Mouse (Mus musculus) G1E (cell line): ENCODE results near the gene Gpc6. TPM values are rescaled to one million over a fixed set of nuclear protein-coding genes. Genes with fewer than 3 reads are reported as not detected.

Experiments
- ATAC-seq: 2 replicates; pipeline ENCODE4 v1.8.0; 2016; ENCODE audit warnings: mild to moderate bottlenecking; ENCODE audit not compliant: insufficient number of reproducible peaks, poor library complexity, low FRiP score, severe bottlenecking; ENCODE audit errors: extremely low read depth
- DNase-seq: peaks from one replicate; pipeline ENCODE4 v3.0.0; 2012; ENCODE audit warnings: low spot score
- H3K27me3 ChIP-seq: 2 replicates; pipeline ENCODE4 v1.6.1; 2012; ENCODE audit warnings: mild to moderate bottlenecking, low read length, inconsistent platforms; ENCODE audit not compliant: insufficient read depth
- H3K36me3 ChIP-seq: replicated peaks from 2 replicates; pipeline ENCODE3; 2012; ENCODE audit warnings: mild to moderate bottlenecking, inconsistent platforms
- H3K4me1 ChIP-seq: 2 replicates; pipeline ENCODE4 v1.6.1; 2012; ENCODE audit warnings: low read depth, low read length, inconsistent platforms, mixed read lengths; ENCODE audit not compliant: insufficient read depth
- H3K4me3 ChIP-seq: 2 replicates; pipeline ENCODE4 v1.5.1; 2012; ENCODE audit warnings: low read depth, mild to moderate bottlenecking, inconsistent platforms, low read length, moderate library complexity, mixed read lengths
- H3K9me3 ChIP-seq: replicated peaks from 2 replicates; pipeline ENCODE4 v1.6.1; 2012; ENCODE audit warnings: inconsistent platforms
- CTCF ChIP-seq: IDR thresholded peaks from 2 replicates; pipeline ENCODE4 v1.5.1; 2012; ENCODE audit warnings: low read depth, low read length, inconsistent platforms, mixed read lengths
- GATA1 ChIP-seq: IDR thresholded peaks from 2 replicates; pipeline ENCODE4 v1.6.1; 2012; ENCODE audit warnings: borderline replicate concordance, low read length, inconsistent platforms, mixed read lengths
- GATA2 ChIP-seq: IDR thresholded peaks from 2 replicates; pipeline ENCODE4 v1.6.1; 2012; ENCODE audit warnings: low read depth, low read length, inconsistent platforms, borderline replicate concordance
- POLR2AphosphoS5 ChIP-seq: IDR thresholded peaks from 2 replicates; pipeline ENCODE4 v1.6.1; 2012; ENCODE audit warnings: low read depth, low read length, inconsistent platforms; ENCODE audit not compliant: insufficient replicate concordance
- TAL1 ChIP-seq: conservative IDR thresholded peaks from 2 replicates; pipeline ENCODE4 v1.6.1; 2012; ENCODE audit warnings: low read depth, low read length, inconsistent platforms, mixed read lengths
- polyA plus RNA-seq: library from polyadenylated mRNA; stranded (reverse); fragments of >175 nt; gene quantifications from 2 replicates; pipeline ENCODE4 v1.2.3, GENCODE M21; 2012
- total RNA-seq, 2 experiments: library from RNA; stranded (forward) in 1 of 2; stranded (reverse) in 1 of 2; fragments of 200-1000 nt in 1 of 2; fragments of >200 nt in 1 of 2; fragmentation: Nextera tagmentation in 1 of 2; gene quantifications; 2 replicates each; pipeline ENCODE4 v1.2.3; 2014 to 2017

Gpc6 gene
- total and polyA plus RNA-seq, 3 experiments = 0.22 TPM; not detected in 2

DNA sequence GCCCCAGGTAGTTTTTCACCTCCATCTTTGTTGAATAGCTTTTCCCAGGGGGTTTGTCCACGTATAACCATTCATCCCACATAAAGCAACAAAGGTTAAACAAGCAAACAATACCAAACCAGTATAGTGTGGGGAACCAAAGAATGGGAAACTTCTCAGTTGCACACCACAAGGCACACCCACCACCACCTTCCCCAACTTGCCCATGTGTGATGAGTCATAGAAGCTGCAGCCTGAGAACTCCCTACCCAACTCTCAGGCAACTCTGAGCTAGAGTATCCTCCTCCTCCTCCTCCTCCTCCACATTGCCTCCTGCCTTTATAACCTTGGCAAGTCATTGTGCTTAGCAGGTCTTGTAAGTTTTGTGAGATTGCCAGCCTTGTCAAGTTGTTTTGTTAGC lies 718.0 kb downstream of the Gpc6 start:
- H3K27me3 ChIP-seq = no peaks in the 10 kb centered on the region
- H3K36me3 ChIP-seq = no peaks in the 10 kb centered on the region
- H3K4me1 ChIP-seq = no peaks in the 10 kb centered on the region
- ATAC-seq = no peak
- H3K4me3 ChIP-seq = no peak overlapping the region
- no peak for DNase-seq
- H3K9me3 ChIP-seq = peaks cover 28% of the 10 kb centered on the region
- TF ChIP-seq CTCF (no peak), GATA1 (no peak), GATA2 (no peak), TAL1 (no peak), POLR2AphosphoS5 (no peak)

DNA sequence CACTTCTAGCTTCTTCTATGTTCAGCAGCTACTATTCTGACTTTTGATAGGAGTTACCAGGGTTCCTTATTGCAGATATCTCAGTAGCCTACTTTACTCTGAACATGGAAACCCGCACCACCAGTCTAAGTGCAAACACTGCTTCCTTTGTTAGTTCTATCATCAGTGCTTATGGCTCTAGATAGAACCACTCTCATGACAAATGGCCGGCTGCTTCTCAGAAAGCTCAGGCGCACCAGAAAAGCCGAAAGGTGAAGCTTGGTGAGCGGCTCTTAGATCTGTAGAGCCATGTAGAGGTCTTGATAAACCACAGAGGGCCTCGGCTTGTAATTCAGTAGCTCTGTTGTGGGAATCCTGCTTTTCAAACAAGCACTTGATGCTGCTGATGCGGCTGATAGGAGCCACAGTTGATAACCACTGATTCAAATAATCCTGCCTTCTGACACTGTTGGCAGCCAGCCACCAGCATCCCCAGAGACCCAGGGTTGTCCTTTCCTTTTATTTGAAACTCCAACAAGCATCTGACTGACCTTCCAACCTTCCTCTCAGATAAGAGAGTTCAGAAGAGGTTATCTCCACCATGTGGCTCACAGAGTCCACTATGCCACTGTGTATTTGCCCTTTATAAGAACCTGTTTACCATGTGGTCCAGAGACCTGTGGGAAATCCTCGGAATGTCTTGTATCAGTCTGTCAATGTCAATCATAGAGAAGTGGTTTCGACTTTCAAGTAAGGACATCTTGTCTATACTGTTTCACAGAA lies 723.3 kb downstream of the Gpc6 start:
- TF ChIP-seq POLR2AphosphoS5 (no peak), GATA2 (no peak), CTCF (no peak), GATA1 (no peak), TAL1 (no peak)
- ATAC-seq = no peak
- Histone ChIP-seq H3K4me1 (no peaks in the 10 kb centered on the region), H3K27me3 (no peaks in the 10 kb centered on the region), H3K9me3 (peaks cover 38% of the 10 kb centered on the region), H3K36me3 (no peaks in the 10 kb centered on the region), H3K4me3 (no peak overlapping the region)
- DNase-seq = no peak

DNA sequence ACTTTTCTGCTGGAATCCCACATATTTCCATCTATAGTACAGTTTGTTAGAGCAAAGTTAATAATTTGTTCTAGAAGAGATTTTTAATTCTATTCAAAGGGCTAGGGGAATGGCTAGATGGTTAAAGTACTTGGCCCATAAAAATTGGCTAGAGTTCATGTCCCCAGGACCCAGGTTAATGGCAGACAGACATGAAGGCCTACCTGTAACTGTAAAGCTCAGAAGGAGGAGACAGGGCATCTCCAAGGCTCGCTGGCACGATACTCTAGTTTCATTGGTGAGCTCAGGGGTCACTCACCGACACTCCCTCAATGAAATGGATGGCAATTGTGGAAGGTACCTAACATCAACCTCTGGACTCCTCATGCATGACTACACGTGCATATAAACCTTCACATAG lies 725.0 kb downstream of the Gpc6 start:
- H3K4me3 ChIP-seq = no peak overlapping the region
- TF ChIP-seq CTCF = no peak
- TF ChIP-seq GATA1 = no peak
- H3K27me3 ChIP-seq = no peaks in the 10 kb centered on the region
- DNase-seq (no peak), ATAC-seq (no peak)
- peaks cover 44% of the 10 kb centered on the region for H3K9me3 ChIP-seq
- no peaks in the 10 kb centered on the region for H3K36me3 ChIP-seq
- H3K4me1 ChIP-seq = no peaks in the 10 kb centered on the region

DNA sequence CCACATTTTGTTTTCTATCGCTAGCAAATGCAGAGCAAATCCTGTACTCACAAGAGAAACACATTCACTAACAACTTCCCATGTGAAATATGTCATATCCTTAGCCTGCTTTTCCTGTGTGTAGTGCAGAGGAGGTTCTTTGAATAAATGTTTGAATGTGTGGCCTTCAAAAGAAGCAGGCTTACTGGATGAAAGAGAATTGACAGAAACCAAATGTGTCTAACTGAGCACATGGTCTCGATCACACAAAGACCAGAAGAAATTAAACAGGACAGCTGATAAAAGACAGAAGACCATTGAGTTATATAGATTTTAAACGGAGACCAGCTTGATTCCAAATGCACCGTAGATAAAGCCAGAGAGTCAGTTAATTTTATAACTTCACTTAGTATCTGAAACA lies 726.2 kb downstream of the Gpc6 start:
- Histone ChIP-seq H3K4me1 (no peaks in the 10 kb centered on the region), H3K36me3 (no peaks in the 10 kb centered on the region), H3K27me3 (no peaks in the 10 kb centered on the region), H3K4me3 (no peak overlapping the region), H3K9me3 (peaks cover 56% of the 10 kb centered on the region)
- no peak for ATAC-seq
- TF ChIP-seq CTCF = no peak
- TF ChIP-seq GATA2 = no peak
- no peak for TF ChIP-seq POLR2AphosphoS5
- TF ChIP-seq GATA1 = no peak
- TF ChIP-seq TAL1 = no peak
- DNase-seq = no peak

DNA sequence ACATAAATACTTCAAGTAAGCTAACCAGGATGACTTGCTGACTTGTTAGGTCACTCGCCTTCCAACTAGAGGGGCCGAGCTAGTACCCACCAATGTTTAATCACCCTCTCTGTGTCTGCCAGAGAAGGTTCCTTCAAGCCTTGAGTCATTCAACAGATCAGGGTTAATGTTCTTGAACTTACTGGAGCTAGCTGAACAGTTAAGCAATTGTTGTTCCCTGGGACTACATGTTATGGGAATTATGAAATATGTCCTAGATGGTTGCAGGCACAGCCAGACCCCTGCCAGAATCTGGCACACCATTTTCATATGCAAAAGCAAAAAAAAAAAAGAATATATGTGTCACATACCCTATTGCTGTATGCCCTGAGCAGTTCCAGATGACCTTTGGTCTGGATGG lies 726.8 kb downstream of the Gpc6 start:
- TF ChIP-seq GATA2 = no peak
- TF ChIP-seq GATA1 = no peak
- no peak for TF ChIP-seq CTCF
- no peak for TF ChIP-seq POLR2AphosphoS5
- no peak for TF ChIP-seq TAL1
- no peak for ATAC-seq
- no peak overlapping the region for H3K4me3 ChIP-seq
- H3K36me3 ChIP-seq = no peaks in the 10 kb centered on the region
- DNase-seq = no peak
- no peaks in the 10 kb centered on the region for H3K27me3 ChIP-seq
- H3K4me1 ChIP-seq = no peaks in the 10 kb centered on the region
- peaks cover 55% of the 10 kb centered on the region for H3K9me3 ChIP-seq

DNA sequence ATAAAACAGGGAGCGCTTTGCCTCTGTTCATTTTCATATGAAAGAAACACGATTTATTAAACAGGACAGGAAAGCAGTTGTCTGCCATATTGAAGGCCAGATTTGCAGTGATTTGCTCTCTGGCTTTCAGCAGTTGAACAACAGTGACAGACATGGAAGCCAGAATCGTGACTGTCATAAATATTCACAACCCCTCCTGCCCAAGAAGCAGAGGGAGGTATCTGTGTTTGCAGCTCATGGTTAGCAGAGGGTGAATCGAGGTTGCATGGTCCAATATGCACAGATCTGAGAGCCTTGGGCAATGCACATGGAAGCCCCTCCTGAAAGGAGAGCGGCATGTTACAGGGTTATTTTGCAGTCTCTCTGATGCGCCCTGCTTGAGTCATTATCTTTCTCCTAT lies 730.3 kb downstream of the Gpc6 start:
- ATAC-seq (no peak), DNase-seq (no peak)
- Histone ChIP-seq H3K27me3 (no peaks in the 10 kb centered on the region), H3K4me3 (no peak overlapping the region), H3K9me3 (peaks cover 56% of the 10 kb centered on the region), H3K4me1 (no peaks in the 10 kb centered on the region), H3K36me3 (no peaks in the 10 kb centered on the region)
- TF ChIP-seq GATA2 = no peak
- TF ChIP-seq CTCF = no peak
- no peak for TF ChIP-seq POLR2AphosphoS5
- no peak for TF ChIP-seq GATA1
- no peak for TF ChIP-seq TAL1

DNA sequence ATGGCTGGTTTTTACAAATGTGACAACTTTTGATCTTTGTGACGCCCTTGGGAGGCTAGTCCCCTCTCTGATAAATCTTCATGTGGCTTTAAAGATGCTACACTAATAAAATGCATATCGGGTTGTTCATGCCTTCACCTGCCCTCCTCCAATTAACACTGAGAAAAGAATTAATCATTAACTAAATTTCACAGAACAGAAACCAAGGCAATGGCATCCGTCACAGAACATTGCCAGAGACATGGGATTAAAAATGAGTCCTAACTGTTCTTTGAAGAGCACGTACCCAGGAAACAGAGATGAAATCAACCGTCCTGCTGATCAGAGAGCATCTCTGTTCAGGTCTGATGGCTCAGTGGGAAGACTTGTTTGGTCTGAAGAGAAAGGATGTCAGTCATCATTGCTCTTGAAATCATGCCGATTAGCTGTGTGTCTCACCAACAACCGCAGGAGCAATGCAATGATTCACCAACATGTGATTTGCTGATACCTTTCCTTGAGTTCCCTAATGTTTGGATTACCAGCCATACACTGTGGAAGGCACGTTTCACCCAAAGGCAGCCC lies 734.2 kb downstream of the Gpc6 start:
- TF ChIP-seq GATA2 (no peak), TAL1 (no peak), GATA1 (no peak), POLR2AphosphoS5 (no peak), CTCF (no peak)

More for the DNA sequence above, 734.2 kb downstream of the Gpc6 start:
- H3K9me3 ChIP-seq = peaks cover 56% of the 10 kb centered on the region
- H3K4me1 ChIP-seq = no peaks in the 10 kb centered on the region
- H3K4me3 ChIP-seq = no peak overlapping the region
- no peaks in the 10 kb centered on the region for H3K27me3 ChIP-seq
- no peak for ATAC-seq
- no peak for DNase-seq
- H3K36me3 ChIP-seq = no peaks in the 10 kb centered on the region
